Mouse (Mus musculus) gastrocnemius, adult 2 months (tissue): ENCODE measurements around the gene Kcnj14. TPM values are rescaled to one million over a fixed set of nuclear protein-coding genes. Genes with fewer than 3 reads are reported as not detected.

Experiments
- DNase-seq: peaks from one replicate; pipeline ENCODE4 v3.0.0; 2022
- H3K27ac ChIP-seq: fragments of 200-600 bp; 2 replicates; pipeline ENCODE4 v1.8.1; 2022; ENCODE audit warnings: mild to moderate bottlenecking
- H3K4me3 ChIP-seq: fragments of 200-600 bp; 2 replicates; pipeline ENCODE4 v1.8.1; 2022; ENCODE audit warnings: mild to moderate bottlenecking, moderate library complexity
- CTCF ChIP-seq: fragments of 200-600 bp; IDR thresholded peaks from 2 replicates; pipeline ENCODE4 v1.8.1; 2022; ENCODE audit warnings: antibody characterized with exemption, mild to moderate bottlenecking, moderate library complexity
- intact Hi-C: fragments of 180-260 bp; cut with DNase I; formaldehyde crosslinking; loops from one replicate; pipeline ENCODE4 v1.15.1; 2025
- total RNA-seq, 2 experiments: library from RNA; stranded (reverse); gene quantifications; 2 replicates each; pipeline ENCODE4 v1.2.3; 2021

The Kcnj14 gene
- total RNA-seq, 2 experiments from 2014 or later = 0.20 TPM; not detected in 1

DNA sequence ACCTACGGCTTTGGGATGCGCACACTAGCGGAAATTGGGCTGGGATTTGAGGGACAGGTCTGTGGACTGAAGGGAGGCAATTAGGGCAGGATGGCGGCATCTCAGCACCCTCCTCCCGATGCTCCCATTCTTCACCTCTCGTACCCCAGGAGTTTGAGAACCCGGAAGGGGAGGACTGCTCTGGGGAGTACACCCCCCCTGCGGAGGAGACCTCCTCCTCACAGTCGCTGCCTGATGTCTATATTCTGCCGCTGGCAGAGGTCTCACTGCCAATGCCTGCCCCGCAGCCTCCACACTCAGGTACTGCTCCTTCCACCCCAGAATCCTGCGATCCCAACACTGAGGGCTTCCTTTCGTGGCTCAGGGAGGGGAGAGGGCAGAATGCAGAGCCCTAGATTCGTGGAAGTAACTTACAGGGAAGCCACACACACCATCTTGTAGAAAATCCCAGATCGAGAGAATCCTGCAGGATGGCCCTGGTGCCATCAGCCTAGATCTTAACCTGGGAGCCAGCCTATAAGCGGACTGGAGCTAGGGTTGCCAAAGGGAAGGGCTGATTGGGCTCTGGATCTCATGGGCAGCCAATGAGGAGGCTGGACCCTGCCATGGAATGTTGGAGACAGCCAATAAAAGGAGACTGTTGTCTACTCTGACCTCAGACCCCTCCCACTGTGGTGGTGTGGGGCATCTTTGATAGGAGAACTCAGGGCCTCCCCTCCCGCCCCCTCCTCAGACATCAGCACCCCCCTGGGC lies 37.7 kb downstream of the Kcnj14 start:
- intact Hi-C loops = no loop called here
- no peak overlapping the region for H3K27ac ChIP-seq
- no peak overlapping the region for H3K4me3 ChIP-seq
- TF ChIP-seq CTCF = no peak
- no peak for DNase-seq

DNA sequence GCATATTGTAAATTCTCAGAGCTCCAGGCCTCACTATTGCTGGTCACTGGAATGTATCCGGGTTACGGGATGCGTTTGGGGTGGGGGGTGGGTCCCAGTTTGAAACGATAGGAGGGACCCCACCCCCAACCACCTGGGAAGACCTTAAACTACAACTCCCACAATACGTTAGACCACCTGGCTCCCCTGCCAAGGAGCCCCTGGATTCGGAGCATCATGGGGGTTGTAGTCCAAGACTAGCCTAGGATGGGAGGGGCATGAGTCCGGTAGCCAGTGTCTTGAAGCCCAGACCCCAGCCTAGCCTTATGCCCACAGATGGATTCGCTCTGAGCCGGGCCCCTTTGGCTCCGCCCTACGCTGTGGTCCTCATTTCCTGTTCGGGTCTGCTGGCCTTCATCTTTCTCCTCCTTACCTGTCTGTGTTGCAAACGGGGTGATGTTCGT lies 38.4 kb downstream of the Kcnj14 start:
- Histone ChIP-seq H3K4me3 (peak overlapping the region; percentile 50; the same call in 1 of the 2 replicates), H3K27ac (no peak overlapping the region)
- no peak for TF ChIP-seq CTCF
- DNase-seq = no peak
- intact Hi-C loops = no loop called here

DNA sequence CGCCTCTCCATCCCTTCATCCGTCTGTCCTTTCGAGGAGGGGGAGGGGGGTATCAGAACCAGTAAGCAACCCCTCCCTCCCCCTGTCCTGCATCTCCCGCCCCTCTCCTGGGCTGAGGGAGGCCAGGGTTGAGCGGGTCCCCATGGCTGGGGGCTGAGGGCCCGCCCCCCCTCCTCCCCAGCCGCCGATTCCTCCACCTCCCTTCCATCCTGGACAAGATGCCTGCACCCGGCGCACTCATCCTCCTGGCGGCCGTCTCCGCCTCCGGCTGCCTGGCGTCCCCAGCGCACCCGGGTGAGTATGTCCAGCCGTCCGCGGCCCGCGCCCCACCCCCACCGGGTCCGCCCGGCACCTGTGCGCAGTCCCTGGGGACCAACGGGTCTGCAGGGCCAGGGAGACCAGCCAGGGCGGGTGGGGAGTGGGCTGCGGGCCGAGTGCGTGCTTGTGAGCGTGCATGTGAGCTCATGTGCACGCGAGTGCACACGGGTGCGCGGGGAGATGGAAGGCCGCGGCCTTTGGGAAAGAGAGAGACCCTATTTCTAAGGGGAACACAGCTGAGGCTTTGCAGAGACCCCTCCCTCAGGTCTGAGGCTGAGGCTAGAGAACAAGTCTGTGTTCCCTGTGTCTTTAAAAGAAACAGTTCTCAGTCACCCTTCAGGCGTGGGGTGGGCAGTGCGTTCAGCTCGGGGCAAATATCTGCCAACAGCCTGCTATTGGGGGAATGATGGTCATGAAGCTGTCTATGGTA lies 39.0 kb downstream of the Kcnj14 start:
- intact Hi-C loops = no loop called here
- DNase-seq = no peak
- Histone ChIP-seq H3K27ac (no peak overlapping the region), H3K4me3 (peak overlapping the region; percentile 50)
- TF ChIP-seq CTCF = no peak

DNA sequence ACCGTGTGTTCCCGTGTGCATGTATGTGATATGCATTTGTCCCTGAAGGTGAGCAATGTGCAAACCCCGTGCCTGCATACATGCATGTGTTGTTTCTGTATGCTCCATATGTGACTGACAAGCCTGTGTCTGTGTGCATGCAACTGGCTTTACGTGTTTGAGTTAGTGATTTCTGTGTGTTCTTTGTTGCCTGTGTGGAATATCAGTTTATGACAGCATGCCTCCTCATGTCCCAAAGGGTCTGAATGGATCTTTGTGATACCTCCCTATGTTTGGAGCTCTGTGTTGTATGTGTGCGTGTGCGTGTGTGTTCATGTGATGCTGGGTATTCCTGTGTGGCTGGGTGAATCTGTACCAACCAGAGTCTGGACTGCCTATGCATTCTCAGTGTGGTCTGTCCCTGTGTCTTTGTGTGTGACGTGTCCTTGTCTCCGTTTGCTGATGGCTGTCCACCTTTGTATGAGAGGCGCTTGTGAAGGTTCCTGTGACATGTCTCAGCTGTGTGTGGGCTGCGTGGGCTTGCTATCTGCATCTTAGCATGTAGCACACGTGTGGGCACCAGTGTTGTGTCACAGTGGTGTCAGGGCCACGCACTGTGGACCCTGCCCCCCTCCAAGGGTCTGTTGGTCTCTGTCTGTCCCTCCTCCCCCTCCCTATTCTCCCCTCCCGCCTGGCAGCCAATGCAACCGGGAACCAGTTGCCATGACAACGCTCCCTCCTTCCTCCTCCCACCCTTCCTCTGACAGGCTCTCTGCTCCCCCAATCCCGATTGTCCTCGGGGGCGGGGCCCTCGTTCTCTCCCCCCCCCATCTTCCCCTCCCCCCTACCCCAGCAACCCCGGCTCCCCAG lies 39.8 kb downstream of the Kcnj14 start, which contains the start of gene Sult2b1:
Gene Sult2b1 (minus strand): TSS at position 146 of the 849 bp plus-strand sequence.
- Histone ChIP-seq H3K4me3 (peak within 1 kb of the TSS; percentile 81), H3K27ac (peak within 1 kb of the TSS; percentile 54; the same call in 1 of the 2 replicates)
- intact Hi-C loops = loop anchor here (5.0 kb wide), 1 partner anchor 37 kb away; no protein-coding TSS in a partner anchor
- DNase-seq = no peak
- no peak for TF ChIP-seq CTCF

DNA sequence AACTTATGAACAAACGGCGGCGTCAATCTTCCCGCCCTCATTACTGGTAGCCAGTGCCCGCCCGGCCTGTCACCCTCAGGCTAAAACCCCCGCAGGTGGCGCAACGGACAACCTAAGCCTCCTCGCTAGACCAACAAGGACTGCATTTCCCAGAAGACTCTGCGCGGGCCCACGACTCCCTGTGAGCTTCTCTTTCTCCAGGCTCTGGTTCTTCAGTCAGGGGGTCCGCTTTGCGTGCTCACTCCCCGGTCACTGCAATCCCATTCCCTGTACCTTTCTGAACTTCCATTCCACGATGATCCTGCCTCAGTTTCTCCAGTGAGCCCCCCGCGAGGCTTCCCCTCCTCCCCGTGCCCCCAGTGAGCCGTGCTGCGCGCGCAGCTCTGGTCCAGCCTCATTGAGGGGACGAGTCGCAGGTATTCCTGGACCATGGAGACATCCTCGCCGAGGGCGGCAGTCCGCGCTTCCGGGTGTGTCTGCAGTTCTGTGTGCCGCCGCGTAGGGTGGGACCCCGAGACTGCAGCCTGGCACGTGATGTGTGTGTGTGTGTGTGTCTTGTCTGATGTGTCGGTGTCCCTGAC lies 41.0 kb downstream of the Kcnj14 start, which contains the start of gene Lmtk3:
Gene Lmtk3 (plus strand): TSS at position 228 of the 581 bp plus-strand sequence.
- peak; percentile 69 for DNase-seq
- TF ChIP-seq CTCF = peak; percentile 48
- peak within 1 kb of the TSS; percentile 81 for H3K4me3 ChIP-seq
- H3K27ac ChIP-seq = peak within 1 kb of the TSS; percentile 54; the same call in 1 of the 2 replicates
- intact Hi-C loops = loop anchor here (5.0 kb wide), 1 partner anchor 36 kb away; no protein-coding TSS in a partner anchor

DNA sequence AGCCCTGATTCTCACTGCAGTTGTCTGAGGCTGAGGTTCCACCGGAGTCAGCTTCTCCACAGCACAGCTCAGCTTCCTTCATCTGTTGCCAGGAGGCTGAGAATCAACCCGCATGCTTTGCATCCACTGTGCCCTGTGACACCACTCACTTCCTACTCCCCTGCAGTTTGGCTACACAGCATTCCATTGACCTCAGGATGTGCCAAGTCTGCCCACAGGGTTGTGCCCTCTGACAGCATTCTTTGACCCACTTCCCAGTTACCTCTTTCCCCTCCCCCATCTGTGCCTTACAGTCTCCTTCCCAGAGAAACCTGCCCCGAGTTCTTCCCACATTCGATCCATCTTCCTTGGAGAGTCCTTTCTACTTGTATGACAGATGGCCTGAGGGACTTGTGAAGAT lies 42.3 kb downstream of the Kcnj14 start:
- no peak for TF ChIP-seq CTCF
- intact Hi-C loops = loop anchor here (5.0 kb wide), 1 partner anchor 35 kb away; no protein-coding TSS in a partner anchor
- no peak overlapping the region for H3K27ac ChIP-seq
- DNase-seq = no peak
- H3K4me3 ChIP-seq = no peak overlapping the region

DNA sequence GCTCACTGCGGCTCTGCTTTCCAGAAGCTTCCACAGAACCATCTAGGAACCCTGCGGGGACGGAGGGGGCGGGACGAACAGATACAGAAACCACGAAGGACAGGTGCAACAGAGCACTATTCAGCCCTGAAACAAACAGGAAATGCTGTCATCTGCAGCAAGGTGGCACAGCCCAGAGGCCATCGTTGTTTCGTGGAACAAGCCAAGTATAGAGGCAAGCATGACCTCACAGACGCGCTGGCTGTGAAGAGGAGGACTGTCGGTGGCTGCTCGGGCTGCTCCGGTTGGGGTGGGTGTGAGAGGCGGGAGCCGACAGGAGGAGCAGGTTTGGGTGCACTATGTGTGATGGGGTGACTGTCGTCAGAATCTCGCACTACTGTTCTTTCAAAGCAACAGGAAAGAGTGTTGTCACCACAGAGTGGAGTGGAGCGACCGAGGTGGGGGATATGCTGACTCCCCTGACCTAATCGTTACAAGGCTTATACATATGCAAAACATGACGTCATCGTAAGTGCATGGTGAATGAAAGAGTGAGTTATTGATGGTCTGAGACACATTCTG lies 45.4 kb downstream of the Kcnj14 start:
- Histone ChIP-seq H3K27ac (no peak overlapping the region), H3K4me3 (no peak overlapping the region)
- TF ChIP-seq CTCF = no peak
- DNase-seq = no peak
- intact Hi-C loops = no loop called here

DNA sequence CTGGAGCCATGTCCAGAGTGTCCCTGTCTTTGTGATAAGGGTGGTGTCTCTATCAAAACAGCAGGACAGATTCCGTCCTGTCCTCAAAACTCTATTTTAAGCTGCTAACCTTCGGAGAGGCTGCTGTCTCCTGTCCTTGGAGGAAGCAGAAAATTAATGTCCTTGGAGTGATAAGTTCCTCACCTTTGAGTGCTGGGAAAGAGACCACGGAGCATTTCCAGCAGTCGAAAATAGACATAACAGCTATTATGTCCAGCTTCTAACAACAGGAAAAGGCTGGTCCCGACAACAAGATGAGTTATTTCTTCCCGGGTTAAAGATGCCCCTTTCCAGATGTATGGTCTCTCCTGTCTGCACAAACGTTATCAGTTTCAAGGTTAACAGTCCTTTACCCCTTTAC lies 49.3 kb downstream of the Kcnj14 start:
- H3K4me3 ChIP-seq = no peak overlapping the region
- no peak for DNase-seq
- no peak overlapping the region for H3K27ac ChIP-seq
- intact Hi-C loops = no loop called here
- no peak for TF ChIP-seq CTCF

DNA sequence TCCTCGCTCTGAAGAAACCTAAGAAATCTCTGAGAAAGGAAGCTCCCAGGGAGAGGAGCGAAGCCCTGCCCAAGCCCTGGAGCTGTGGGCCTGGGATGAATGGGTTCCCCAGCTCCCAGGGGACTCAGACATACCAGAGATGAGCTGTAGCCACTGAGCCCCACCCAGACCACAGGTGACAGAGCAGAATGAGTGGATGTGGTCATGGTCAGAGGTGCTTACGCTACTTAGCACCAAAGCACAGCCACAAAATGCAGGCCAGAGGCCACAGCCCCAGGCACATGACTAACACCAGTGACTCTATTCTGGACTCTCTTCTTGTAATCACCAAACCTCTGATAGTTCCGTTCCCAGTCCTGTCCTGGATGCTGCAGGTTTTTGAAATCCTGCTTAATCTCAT lies 53.5 kb downstream of the Kcnj14 start:
- DNase-seq = no peak
- intact Hi-C loops = no loop called here
- no peak overlapping the region for H3K4me3 ChIP-seq
- TF ChIP-seq CTCF = no peak
- no peak overlapping the region for H3K27ac ChIP-seq

DNA sequence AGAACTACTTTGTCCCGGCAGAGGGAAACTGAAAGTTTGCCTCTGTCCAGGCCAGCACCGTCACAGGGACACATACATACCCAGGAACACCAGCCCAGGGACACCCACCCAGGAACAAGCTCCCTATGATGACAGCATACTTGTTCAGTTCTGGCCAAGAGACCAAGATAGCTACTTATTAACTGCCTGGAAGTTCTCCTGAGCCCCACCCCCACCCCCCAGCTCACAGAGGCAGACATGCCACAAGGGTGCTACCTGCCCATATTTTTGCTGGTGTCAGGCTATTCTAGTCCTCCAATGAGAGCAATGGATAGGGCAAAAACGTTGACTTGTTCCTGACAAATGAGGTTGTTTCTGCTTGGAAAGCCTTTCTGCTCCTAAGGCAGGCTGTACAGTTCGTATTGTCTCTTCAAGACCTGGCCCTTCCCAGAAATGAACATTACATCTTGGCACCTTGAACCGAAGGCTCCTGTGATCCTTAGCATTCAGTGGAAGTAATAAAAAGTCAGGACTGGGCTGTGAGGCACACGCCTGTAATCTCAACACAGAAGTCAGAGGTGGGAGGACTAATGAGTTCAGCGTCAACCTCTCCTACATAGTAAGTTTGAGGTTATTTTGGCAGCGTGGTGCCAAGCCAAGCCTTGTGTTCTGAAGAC lies 54.0 kb downstream of the Kcnj14 start:
- intact Hi-C loops = no loop called here
- TF ChIP-seq CTCF = no peak
- Histone ChIP-seq H3K4me3 (no peak overlapping the region), H3K27ac (no peak overlapping the region)
- DNase-seq = no peak

DNA sequence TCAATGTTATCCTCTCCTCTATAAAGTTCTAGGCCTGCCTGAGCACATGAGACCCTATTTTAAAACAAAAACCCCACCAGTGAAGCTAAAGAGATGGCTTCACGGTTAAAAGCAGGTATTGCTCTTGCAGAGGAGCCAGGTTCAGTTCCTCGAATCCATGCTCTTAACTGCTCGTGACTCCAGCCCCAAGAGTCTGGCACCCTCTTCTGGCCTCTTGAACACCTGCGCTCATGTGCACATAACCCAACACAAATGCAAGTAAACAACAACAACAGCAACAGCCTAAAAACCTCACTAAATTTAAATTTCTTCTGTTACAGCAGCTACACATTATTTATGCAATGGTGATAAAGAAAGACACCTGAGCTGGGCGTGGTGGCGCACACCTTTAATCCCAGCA lies 57.1 kb downstream of the Kcnj14 start:
- H3K27ac ChIP-seq = no peak overlapping the region
- intact Hi-C loops = no loop called here

More for the DNA sequence above, 57.1 kb downstream of the Kcnj14 start:
- DNase-seq = no peak
- no peak overlapping the region for H3K4me3 ChIP-seq
- no peak for TF ChIP-seq CTCF
